24 mouse cellular contexts compared by ENCODE assay signal in genomic region chr7:66963541-66963940, GRCm38 (mm10).
DNase-seq lines count a peak whose midpoint lies in the region; ATAC-seq and TF ChIP-seq lines count a peak whose summit lies in the region.
"Had no signal": no experiment of that assay in that cellular context is flagged by ENCODE, and none has a peak within 500 bp of the region (broad histone marks: within the 10 kb centered on the region; RNA-seq: fewer than 3 reads in every experiment).

No protein-coding gene starts in this region.

- H3K27me3 ChIP-seq in embryonic facial prominence, embryonic 13.5 days = no peaks in the 10 kb centered on the region
- no peaks in the 10 kb centered on the region for H3K27me3 ChIP-seq in embryonic facial prominence, embryonic 10.5 days (replicated peaks; ENCODE audit: low read depth, poor library complexity, severe bottlenecking)
- no peaks in the 10 kb centered on the region for H3K27me3 ChIP-seq in kidney, adult 2 months (replicated peaks; ENCODE audit: control insufficient read depth, insufficient read depth, low read length)
- peaks cover 21% of the 10 kb centered on the region for H3K27me3 ChIP-seq in myocyte (ENCODE audit: control insufficient read depth, insufficient read depth, insufficient read length)
- no peaks in the 10 kb centered on the region for H3K27me3 ChIP-seq in hindbrain, embryonic 11.5 days (ENCODE audit: control insufficient read depth, insufficient read depth, low read length)
- H3K27me3 ChIP-seq: forebrain, embryonic 13.5 days; limb, embryonic 12.5 days; liver, embryonic 12.5 days had no signal

- H3K9me3 ChIP-seq in embryonic facial prominence, embryonic 13.5 days = no peaks in the 10 kb centered on the region
- H3K9me3 ChIP-seq in embryonic facial prominence, embryonic 10.5 days = no peaks in the 10 kb centered on the region
- H3K9me3 ChIP-seq in hindbrain, embryonic 11.5 days (ENCODE audit: control insufficient read depth, low read length) = no peaks in the 10 kb centered on the region
- H3K9me3 ChIP-seq: forebrain, embryonic 13.5 days; limb, embryonic 12.5 days; liver, embryonic 12.5 days; midbrain, embryonic 10.5 days had no signal

- TF ChIP-seq POLR2A in kidney, adult 2 months (IDR thresholded peaks at IDR 0.05; ENCODE audit: low read depth, low read length) = no peak
- TF ChIP-seq POLR2A in myocyte (IDR thresholded peaks at IDR 0.05; ENCODE audit: insufficient read length, low read depth) = no peak

- no peak for TF ChIP-seq CTCF in kidney, adult 2 months (conservative IDR thresholded peaks at IDR 0.05; ENCODE audit: insufficient read depth, insufficient read length, low read depth, low read length)

- no peak overlapping the region for H3K9ac ChIP-seq in embryonic facial prominence, embryonic 13.5 days
- H3K9ac ChIP-seq in hindbrain, embryonic 11.5 days (ENCODE audit: low read depth, low read length) = no peak overlapping the region
- H3K9ac ChIP-seq: forebrain, embryonic 13.5 days; limb, embryonic 12.5 days; liver, embryonic 12.5 days had no signal

- H3K4me3 ChIP-seq in embryonic facial prominence, embryonic 13.5 days = no peak overlapping the region
- H3K4me3 ChIP-seq in embryonic facial prominence, embryonic 10.5 days = no peak overlapping the region
- no peak overlapping the region for H3K4me3 ChIP-seq in kidney, adult 2 months (ENCODE audit: insufficient read depth, low read depth, low read length)
- no peak overlapping the region for H3K4me3 ChIP-seq in myocyte
- H3K4me3 ChIP-seq in hindbrain, embryonic 11.5 days (ENCODE audit: low read depth, low read length) = no peak overlapping the region
- H3K4me3 ChIP-seq: forebrain, embryonic 13.5 days; limb, embryonic 12.5 days; liver, embryonic 12.5 days; midbrain, embryonic 10.5 days had no signal

- peak overlapping the region; percentile 48; the same call in 1 of the 2 replicates for H3K27ac ChIP-seq in embryonic facial prominence, embryonic 13.5 days
- H3K27ac ChIP-seq in embryonic facial prominence, embryonic 10.5 days (replicated peaks) = no peak overlapping the region
- H3K27ac ChIP-seq in kidney, adult 2 months (ENCODE audit: insufficient read depth, low read depth, low read length) = no peak overlapping the region
- H3K27ac ChIP-seq in hindbrain, embryonic 11.5 days (ENCODE audit: low read depth, low read length) = no peak overlapping the region
- H3K27ac ChIP-seq: forebrain, embryonic 13.5 days; kidney, postnatal 0 days; limb, embryonic 12.5 days; liver, embryonic 12.5 days; macrophage; midbrain, embryonic 10.5 days had no signal

- ATAC-seq in embryonic facial prominence, embryonic 13.5 days (ENCODE audit: insufficient number of reproducible peaks, insufficient read depth, low FRiP score, low TSS enrichment, low read depth) = no peak
- no peak for ATAC-seq in hindbrain, embryonic 11.5 days (ENCODE audit: low FRiP score)
- ATAC-seq: forebrain, embryonic 13.5 days; hindbrain, embryonic 16.5 days; intestine, embryonic 16.5 days; liver, embryonic 12.5 days had no signal

- no peaks in the 10 kb centered on the region for H3K79me2 ChIP-seq in myocyte (ENCODE audit: control insufficient read depth, insufficient read depth)

- DNase-seq in embryonic facial prominence, embryonic 10.5 days (ENCODE audit: low spot score) = no peak
- DNase-seq in kidney, postnatal 10 days = peak; percentile 41
- DNase-seq in kidney, adult 2 months = no peak
- DNase-seq in urinary bladder, postnatal 14 days (ENCODE audit: low spot score) = peak; percentile 30
- no peak for DNase-seq in urinary bladder, postnatal 4 days (ENCODE audit: low spot score in 2 of 2)
- no peak for DNase-seq in hindbrain, embryonic 11.5 days (ENCODE audit: low spot score)
- DNase-seq: cerebellum, adult 18-20 months; cerebellum, postnatal 25 days; embryo, embryonic 11 days; gastrocnemius, postnatal 36 days; heart, postnatal 36 days; retina, postnatal 1 day; right cerebral cortex, postnatal 4 days; thymus, postnatal 4 days had no signal

- WGBS in embryonic facial prominence, embryonic 13.5 days = 74% methylated on average over 8 of the region's 8 CpGs
- WGBS in embryonic facial prominence, embryonic 10.5 days = 87% methylated on average over 8 of the region's 8 CpGs
- WGBS in kidney, adult 2 months = 53% methylated on average over 8 of the region's 8 CpGs
- WGBS in hindbrain, embryonic 11.5 days = 90% methylated on average over 8 of the region's 8 CpGs

- peaks cover 40% of the 10 kb centered on the region for H3K4me1 ChIP-seq in embryonic facial prominence, embryonic 13.5 days
- peaks cover 38% of the 10 kb centered on the region for H3K4me1 ChIP-seq in embryonic facial prominence, embryonic 10.5 days
- no peaks in the 10 kb centered on the region for H3K4me1 ChIP-seq in kidney, adult 2 months (ENCODE audit: control insufficient read depth, insufficient read depth, low read length)
- H3K4me1 ChIP-seq in hindbrain, embryonic 11.5 days (replicated peaks; ENCODE audit: control insufficient read depth, insufficient read depth, low read length) = peaks cover 4% of the 10 kb centered on the region; the same call in 1 of the 2 replicates

- no peaks in the 10 kb centered on the region for H3K36me3 ChIP-seq in embryonic facial prominence, embryonic 13.5 days
- H3K36me3 ChIP-seq in embryonic facial prominence, embryonic 10.5 days (replicated peaks) = no peaks in the 10 kb centered on the region
- no peaks in the 10 kb centered on the region for H3K36me3 ChIP-seq in kidney, adult 2 months (ENCODE audit: control insufficient read depth, insufficient read depth, low read length)
- no peaks in the 10 kb centered on the region for H3K36me3 ChIP-seq in myocyte (ENCODE audit: control insufficient read depth, insufficient read depth)
- H3K36me3 ChIP-seq in hindbrain, embryonic 11.5 days (ENCODE audit: control insufficient read depth, insufficient read depth, low read length) = no peaks in the 10 kb centered on the region
- H3K36me3 ChIP-seq: limb, embryonic 12.5 days; liver, embryonic 12.5 days; midbrain, embryonic 10.5 days had no signal

- no peak overlapping the region for H3ac ChIP-seq in myocyte (ENCODE audit: control insufficient read depth, insufficient read length)

- no peak overlapping the region for H3K4me2 ChIP-seq in embryonic facial prominence, embryonic 13.5 days
- H3K4me2 ChIP-seq in myocyte (ENCODE audit: low read depth) = no peak overlapping the region
- H3K4me2 ChIP-seq in hindbrain, embryonic 11.5 days (replicated peaks; ENCODE audit: low read depth, low read length) = no peak overlapping the region
- H3K4me2 ChIP-seq: forebrain, embryonic 13.5 days; limb, embryonic 12.5 days; liver, embryonic 12.5 days had no signal

TF ChIP-seq in myocyte, 11 proteins besides CTCF, POLR2A, EP300 and RAD21:
- TF ChIP-seq MYOG (IDR thresholded peaks at IDR 0.05; ENCODE audit: control insufficient read depth in 1 of 3, insufficient read depth in 1 of 3, insufficient read length in 2 of 3, low read depth in 2 of 3) (peak; percentile 23 to 76 (median 41)), E2F4 (IDR thresholded peaks at IDR 0.05; ENCODE audit: insufficient read depth) (no peak), TCF3 (IDR thresholded peaks at IDR 0.05; ENCODE audit: insufficient read length, low read depth) (peak; percentile 25), MYOD1 (IDR thresholded peaks at IDR 0.05; ENCODE audit: control insufficient read depth in 1 of 3, insufficient read length in 2 of 3, low read depth in 2 of 3) (peak; percentile 10 to 80 (median 70))
TF ChIP-seq in myocyte: peak in this region for 3.

Comparison
In these comparisons a context has a peak if more than half of its experiments do, and no peak if none do; other contexts are left out.
1. DNase-seq: peak in kidney, postnatal 10 days (single experiment) and urinary bladder, postnatal 14 days (single experiment); none in embryonic facial prominence, embryonic 10.5 days (single experiment), kidney, adult 2 months (single experiment), urinary bladder, postnatal 4 days (0 of 2) and hindbrain, embryonic 11.5 days (single experiment).